Mouse (Mus musculus) heart, postnatal 0 days (tissue): Measurements from ENCODE around the gene Aurkaip1. TPM values are rescaled to one million over a fixed set of nuclear protein-coding genes. Genes with fewer than 3 reads are reported as not detected.

Experiments used
- ATAC-seq: fragments of 200-750 bp; cut with Nextera tagmentation; 2 replicates; pipeline ENCODE4 v1.8.0; 2017; ENCODE audit warnings: low read depth, moderate number of reproducible peaks, moderate library complexity; ENCODE audit not compliant: insufficient read depth
- DNase-seq: peaks from one replicate; pipeline ENCODE4 v3.0.0-alpha.2; 2016; ENCODE audit warnings: low spot score
- H3K27ac ChIP-seq: fragments of 300-500 bp; sonication (generic); 2 replicates; pipeline ENCODE4 v1.5.1; 2014; ENCODE audit warnings: low read depth, mild to moderate bottlenecking
- H3K27me3 ChIP-seq: fragments of 300-500 bp; sonication (generic); 2 replicates; pipeline ENCODE4 v1.6.1; 2014; ENCODE audit warnings: low read length, mixed read lengths; ENCODE audit not compliant: control insufficient read depth, insufficient read depth
- H3K36me3 ChIP-seq: fragments of 300-500 bp; sonication (generic); replicated peaks from 2 replicates; pipeline ENCODE4 v1.6.1; 2014; ENCODE audit warnings: low read length, mixed read lengths; ENCODE audit not compliant: control insufficient read depth, insufficient read depth
- H3K4me1 ChIP-seq: fragments of 300-500 bp; sonication (generic); 2 replicates; pipeline ENCODE4 v1.6.1; 2014; ENCODE audit warnings: antibody characterized with exemption; ENCODE audit not compliant: control insufficient read depth, insufficient read depth
- H3K4me2 ChIP-seq: fragments of 300-500 bp; sonication (generic); 2 replicates; pipeline ENCODE4 v1.6.1; 2014; ENCODE audit warnings: low read depth, mild to moderate bottlenecking, low read length, moderate library complexity
- H3K4me3 ChIP-seq: fragments of 300-500 bp; sonication (generic); 2 replicates; pipeline ENCODE4 v1.5.1; 2014; ENCODE audit warnings: low read depth, low read length
- H3K9ac ChIP-seq: fragments of 300-500 bp; sonication (generic); replicated peaks from 2 replicates; pipeline ENCODE4 v1.6.1; 2014; ENCODE audit warnings: low read depth, low read length, mixed read lengths
- H3K9me3 ChIP-seq: fragments of 300-500 bp; sonication (generic); replicated peaks from 2 replicates; pipeline ENCODE4 v1.6.1; 2016; ENCODE audit warnings: low read length; ENCODE audit not compliant: control insufficient read depth
- CTCF ChIP-seq: IDR thresholded peaks from 2 replicates; pipeline ENCODE4 v1.5.1; 2016; ENCODE audit warnings: antibody characterized with exemption, control low read depth, low read depth
- EP300 ChIP-seq: IDR thresholded peaks from 2 replicates; pipeline ENCODE4 v1.6.1; 2016; ENCODE audit warnings: antibody characterized with exemption, low read depth
- WGBS: fragments of 180-500 bp; shearing (Covaris S2); extraction: QIAGEN DNeasy Blood & Tissue Kit; methylation state at CpG from one replicate; pipeline ENCODE4 v1.1.7; 2014; 5-methylcytosine and 5-hydroxymethylcytosine counted together
- polyA plus RNA-seq: library from polyadenylated mRNA; unstranded; fragments of >200 nt; fragmentation: Nextera tagmentation; extraction: Ambion mirVana; gene quantifications from 2 replicates; pipeline ENCODE4 v1.2.1, GENCODE M21; 2015
- total RNA-seq: library from RNA; depleted of rRNA; stranded (reverse); fragments of >200 nt; gene quantifications from 2 replicates; pipeline ENCODE4 v1.2.3, GENCODE M21; 2014; ENCODE audit warnings: low replicate concordance

The Aurkaip1 gene
- total and polyA plus RNA-seq, 2 experiments from 2014 or later = 122 to 155 TPM

DNA sequence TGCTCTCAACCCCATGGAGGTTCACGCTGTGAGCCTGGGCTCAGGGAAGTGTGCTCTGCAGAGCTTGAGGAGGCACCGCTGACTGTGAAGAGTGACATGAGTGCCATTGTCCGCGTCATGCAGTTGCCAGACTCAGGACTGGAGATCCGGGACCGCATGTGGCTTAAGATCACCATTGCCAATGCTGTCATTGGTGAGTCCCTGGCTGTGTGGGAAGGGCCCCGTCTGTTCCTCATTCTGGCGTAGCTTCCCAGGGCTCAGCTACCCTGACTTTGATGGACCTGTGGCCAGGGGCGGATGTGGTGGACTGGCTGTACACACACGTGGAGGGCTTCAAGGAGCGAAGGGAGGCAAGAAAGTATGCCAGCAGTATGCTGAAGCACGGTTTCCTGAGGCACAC lies 25.0 kb downstream of the Aurkaip1 start:
- no peak for DNase-seq
- Histone ChIP-seq H3K4me1 (no peaks in the 10 kb centered on the region; the same call in 1 of the 2 replicates), H3K27me3 (no peaks in the 10 kb centered on the region), H3K9me3 (no peaks in the 10 kb centered on the region), H3K4me3 (no peak overlapping the region), H3K4me2 (no peak overlapping the region), H3K36me3 (peaks cover 47% of the 10 kb centered on the region), H3K9ac (no peak overlapping the region), H3K27ac (no peak overlapping the region)
- TF ChIP-seq EP300 (no peak), CTCF (no peak)
- 86% methylated on average over 12 of the region's 12 CpGs for WGBS
- ATAC-seq = no peak

DNA sequence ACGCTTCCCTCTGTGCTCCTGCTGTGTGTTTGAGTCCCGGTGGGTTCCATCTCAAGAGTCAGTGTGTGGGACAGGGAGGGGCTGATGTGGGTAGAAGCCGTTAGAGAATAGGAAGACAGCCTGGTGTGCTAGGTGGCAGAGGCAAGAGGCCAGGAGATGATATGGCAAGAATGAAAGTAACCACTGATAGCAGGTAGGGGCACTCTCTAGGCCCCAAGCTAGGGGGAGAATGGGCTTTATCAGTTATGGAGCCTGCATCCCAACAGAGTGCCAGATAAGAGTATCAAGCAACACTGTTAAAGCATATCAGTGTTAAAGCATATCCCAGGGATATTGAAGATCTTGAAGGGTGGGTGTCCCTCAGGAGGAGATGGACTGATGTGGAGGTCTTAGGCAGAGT lies 25.8 kb downstream of the Aurkaip1 start:
- no peak overlapping the region for H3K27ac ChIP-seq
- no peaks in the 10 kb centered on the region; the same call in 1 of the 2 replicates for H3K4me1 ChIP-seq
- H3K9me3 ChIP-seq = no peaks in the 10 kb centered on the region
- no peak for ATAC-seq
- 86% methylated on average over 3 of the region's 3 CpGs for WGBS
- H3K27me3 ChIP-seq = no peaks in the 10 kb centered on the region
- H3K36me3 ChIP-seq = peaks cover 47% of the 10 kb centered on the region
- H3K4me2 ChIP-seq = no peak overlapping the region
- H3K9ac ChIP-seq = no peak overlapping the region
- no peak for TF ChIP-seq CTCF
- TF ChIP-seq EP300 = no peak
- H3K4me3 ChIP-seq = no peak overlapping the region
- no peak for DNase-seq

DNA sequence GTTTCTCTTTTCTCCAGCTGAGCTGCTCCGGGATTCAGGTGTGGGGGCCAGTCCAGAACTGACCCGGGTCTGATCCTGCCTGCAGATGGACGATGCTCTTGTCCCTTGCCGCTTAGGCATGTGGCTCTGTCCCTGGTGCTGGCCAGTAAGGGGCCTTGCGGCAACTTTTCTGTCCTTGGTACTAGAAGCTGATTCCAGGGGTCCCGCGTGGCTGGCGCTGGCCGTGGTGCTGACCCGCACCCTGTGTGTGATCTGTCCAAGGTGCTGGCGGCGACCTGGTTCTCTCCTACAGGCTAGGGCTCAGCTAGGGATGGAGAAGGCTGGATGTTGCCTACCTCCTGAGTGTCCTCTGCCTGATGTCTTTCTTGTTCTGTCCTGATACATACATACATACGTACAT lies 28.2 kb downstream of the Aurkaip1 start:
- no peak overlapping the region for H3K9ac ChIP-seq
- H3K4me2 ChIP-seq = no peak overlapping the region
- H3K36me3 ChIP-seq = peaks cover 45% of the 10 kb centered on the region
- DNase-seq = peak; percentile 60
- H3K4me1 ChIP-seq = no peaks in the 10 kb centered on the region
- 19% methylated on average over 13 of the region's 13 CpGs for WGBS
- H3K9me3 ChIP-seq = no peaks in the 10 kb centered on the region
- no peaks in the 10 kb centered on the region for H3K27me3 ChIP-seq
- H3K27ac ChIP-seq = no peak overlapping the region
- TF ChIP-seq EP300 (peak; percentile 25; the same call in 1 of the 2 replicates), CTCF (no peak)
- no peak overlapping the region for H3K4me3 ChIP-seq
- ATAC-seq = peak; percentile 58

DNA sequence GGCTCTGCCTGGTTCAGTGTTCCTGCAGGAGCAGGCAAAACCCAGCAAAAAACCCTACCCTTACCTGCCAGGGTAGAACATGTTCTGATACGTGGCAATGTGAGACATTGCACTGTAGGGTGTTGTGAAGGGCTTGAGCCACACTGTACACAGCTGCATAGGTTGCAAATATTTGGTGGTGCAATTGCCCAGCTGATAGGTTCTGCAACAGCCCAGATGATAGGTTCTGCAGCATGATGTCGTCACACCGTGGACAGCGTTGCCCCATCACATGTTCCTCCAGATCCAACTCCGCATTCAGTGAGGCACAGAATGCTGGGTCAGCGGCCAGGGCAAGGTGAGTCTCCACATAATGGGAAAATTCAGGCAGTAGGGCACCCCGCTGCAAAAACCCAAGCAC lies 30.7 kb downstream of the Aurkaip1 start:
- H3K27me3 ChIP-seq = no peaks in the 10 kb centered on the region
- no peaks in the 10 kb centered on the region for H3K9me3 ChIP-seq
- peaks cover 39% of the 10 kb centered on the region for H3K36me3 ChIP-seq
- H3K4me1 ChIP-seq = no peaks in the 10 kb centered on the region
- no peak overlapping the region for H3K4me2 ChIP-seq
- no peak overlapping the region for H3K27ac ChIP-seq
- H3K9ac ChIP-seq = no peak overlapping the region
- no peak overlapping the region for H3K4me3 ChIP-seq
- no peak for ATAC-seq
- no peak for DNase-seq
- TF ChIP-seq EP300 (no peak), CTCF (no peak)
- WGBS = 88% methylated on average over 7 of the region's 7 CpGs

DNA sequence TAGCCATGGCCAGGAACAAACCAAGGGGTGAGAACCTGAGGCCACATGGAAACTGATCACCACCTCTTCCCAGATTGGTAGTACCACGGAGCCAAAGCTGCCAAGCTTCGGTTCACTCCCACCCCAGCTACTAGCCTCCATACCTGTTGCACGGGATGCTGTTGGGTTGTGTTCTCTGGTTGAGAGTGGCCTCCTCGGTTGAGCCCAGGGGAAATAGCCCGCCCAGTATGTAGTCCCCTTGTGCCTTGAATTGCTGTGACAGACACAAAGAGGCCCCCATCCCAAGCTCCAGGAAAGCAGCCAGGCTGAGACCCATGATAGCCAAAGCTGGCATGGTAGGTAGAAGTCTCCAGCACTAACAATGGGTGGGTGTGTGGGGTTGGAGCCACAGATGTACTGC lies 31.9 kb downstream of the Aurkaip1 start, which contains the start of gene Tas1r3:
Gene Tas1r3 (minus strand): TSS at position 362 of the 400 bp plus-strand sequence.
- no peak within 1 kb of the TSS for H3K4me3 ChIP-seq
- DNase-seq (no peak), ATAC-seq (no peak)
- H3K9me3 ChIP-seq = no peaks in the 10 kb centered on the region
- H3K9ac ChIP-seq = no peak within 1 kb of the TSS
- no peak for TF ChIP-seq EP300
- H3K27me3 ChIP-seq = no peaks in the 10 kb centered on the region
- H3K4me1 ChIP-seq = no peaks in the 10 kb centered on the region
- H3K27ac ChIP-seq = no peak within 1 kb of the TSS
- H3K36me3 ChIP-seq = peaks cover 31% of the 10 kb centered on the region
- no peak within 1 kb of the TSS for H3K4me2 ChIP-seq
- 80% methylated on average over 5 of the region's 5 CpGs for WGBS

DNA sequence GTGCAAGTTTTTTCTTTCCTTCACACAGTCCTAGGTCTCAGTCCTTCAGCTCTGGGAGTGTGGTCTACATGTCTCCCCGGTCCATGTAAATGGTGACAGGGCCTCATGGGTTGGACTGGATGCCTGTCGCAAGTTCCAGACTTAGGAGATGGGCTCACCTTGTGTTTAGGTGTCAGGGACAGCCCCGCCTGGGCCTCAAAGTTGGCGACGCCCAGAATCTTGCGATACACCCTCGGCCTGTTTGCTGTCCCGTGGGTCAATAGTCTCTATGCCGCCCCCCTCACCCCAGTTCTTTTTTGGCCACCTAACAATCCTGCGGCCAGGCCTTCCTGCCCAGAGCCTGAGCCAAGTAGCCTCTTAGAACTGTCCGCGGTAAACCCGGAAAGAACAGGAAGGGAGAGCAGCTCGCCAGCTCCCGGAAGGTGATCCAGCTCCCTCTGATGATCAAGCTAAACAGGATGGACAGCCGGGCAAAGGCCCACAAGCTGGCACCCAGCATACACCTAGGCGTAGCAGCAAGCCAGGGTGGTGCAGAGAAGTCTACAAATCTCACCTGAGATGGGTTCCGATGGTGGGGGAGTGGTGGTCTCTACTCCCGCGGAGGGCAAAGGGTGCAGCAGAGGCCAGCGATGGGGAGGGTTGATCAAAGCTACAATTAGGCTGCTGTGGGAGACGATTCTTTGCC lies 37.7 kb downstream of the Aurkaip1 start:
- ATAC-seq (peak; percentile 21), DNase-seq (no peak)
- peak overlapping the region; percentile 57 for H3K9ac ChIP-seq
- no peaks in the 10 kb centered on the region for H3K27me3 ChIP-seq
- H3K36me3 ChIP-seq = peaks cover 35% of the 10 kb centered on the region
- H3K4me1 ChIP-seq = peaks cover 15% of the 10 kb centered on the region
- peak overlapping the region; percentile 75 for H3K4me3 ChIP-seq
- no peak overlapping the region for H3K27ac ChIP-seq
- 8% methylated on average over 22 of the region's 22 CpGs for WGBS
- no peak for TF ChIP-seq EP300
- no peak for TF ChIP-seq CTCF
- H3K4me2 ChIP-seq = peak overlapping the region; percentile 88
- no peaks in the 10 kb centered on the region for H3K9me3 ChIP-seq
